ENCODE assay signal across 9 mouse cellular contexts in the genomic region with DNA sequence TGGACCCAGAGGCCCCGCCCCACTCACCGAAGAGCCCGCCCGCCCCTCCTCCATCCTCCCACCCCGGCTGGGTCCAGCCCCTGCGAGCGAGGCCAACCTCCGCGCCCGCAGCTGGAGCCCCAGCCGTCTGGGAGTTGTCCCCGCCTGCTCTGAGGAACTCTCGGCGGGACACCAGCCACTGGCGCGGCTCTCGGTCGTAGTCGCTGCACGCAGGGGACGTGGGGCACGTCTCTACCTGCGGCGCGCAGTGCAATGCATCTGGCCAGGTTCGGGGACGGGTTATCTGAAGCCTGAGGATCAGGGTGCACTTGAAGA. TPM values are rescaled to one million over a fixed set of nuclear protein-coding genes. Genes with fewer than 3 reads are reported as not detected.
A peak's percentile ranks its signal among the peaks of the same experiment; 100 is the strongest.
DNase-seq lines count a peak whose midpoint lies in the region; ATAC-seq and TF ChIP-seq lines count a peak whose summit lies in the region.
"Had no signal": no experiment of that assay in that cellular context is flagged by ENCODE, and none has a peak within 500 bp of the region (broad histone marks: within the 10 kb centered on the region; RNA-seq: fewer than 3 reads in every experiment).

No protein-coding gene starts in this region.

- H3K4me2 ChIP-seq in intestine, embryonic 16.5 days (ENCODE audit: low read depth, low read length): peak overlapping the region; percentile 88

- H3K27ac ChIP-seq in cortical plate, adult 2 months (ENCODE audit: insufficient read depth, low read length): no peak overlapping the region
- H3K27ac ChIP-seq in intestine, embryonic 16.5 days (ENCODE audit: low read length): peak overlapping the region; percentile 90
- H3K27ac ChIP-seq in olfactory bulb, adult 2 months (ENCODE audit: insufficient read depth, low read depth, low read length): no peak overlapping the region

- peak; percentile 39; the same call in 1 of the 2 replicates for ATAC-seq in frontal cortex, adult (ENCODE audit: low TSS enrichment)
- peak; percentile 56 for ATAC-seq in granulocyte monocyte progenitor cell, adult 5-6 weeks (replicated peaks; ENCODE audit: poor library complexity, severe bottlenecking)
- peak; percentile 91 for ATAC-seq in intestine, embryonic 16.5 days

- no peaks in the 10 kb centered on the region for H3K9me3 ChIP-seq in intestine, embryonic 16.5 days (ENCODE audit: control insufficient read depth, low read length)

- no peak for DNase-seq in frontal cortex, postnatal 25 days (ENCODE audit: low spot score in 2 of 2)
- DNase-seq in lung, adult 18-20 months: peak; percentile 90 to 92
- DNase-seq in right cerebral cortex, postnatal 25 days: no peak

- peaks cover 24% of the 10 kb centered on the region for H3K27me3 ChIP-seq in intestine, embryonic 16.5 days (replicated peaks; ENCODE audit: control insufficient read depth, insufficient read depth, low read length)

- under 1% methylated on average over 21 of the region's 27 CpGs for WGBS in intestine, embryonic 16.5 days
- WGBS in olfactory bulb, adult 2 months: 0% methylated on average over 27 of the region's 27 CpGs

- no peaks in the 10 kb centered on the region for H3K4me1 ChIP-seq in cortical plate, adult 2 months (ENCODE audit: control insufficient read depth, insufficient read depth, low read length)
- peaks cover 11% of the 10 kb centered on the region; the same call in 1 of the 2 replicates for H3K4me1 ChIP-seq in intestine, embryonic 16.5 days (ENCODE audit: control insufficient read depth, insufficient read depth, low read length)
- peaks cover 28% of the 10 kb centered on the region for H3K4me1 ChIP-seq in olfactory bulb, adult 2 months (ENCODE audit: control insufficient read depth, insufficient read depth, low read length)

- no peak for TF ChIP-seq CTCF in cortical plate, adult 2 months (IDR thresholded peaks at IDR 0.05; ENCODE audit: extremely low read depth, insufficient read depth, low read length)
- no peak for TF ChIP-seq CTCF in olfactory bulb, adult 2 months (IDR thresholded peaks at IDR 0.05; ENCODE audit: insufficient read depth, low read depth, low read length)

- H3K4me3 ChIP-seq in cortical plate, adult 2 months (ENCODE audit: insufficient read depth, low read length): peak overlapping the region; percentile 21
- H3K4me3 ChIP-seq in intestine, embryonic 16.5 days (ENCODE audit: low read length): peak overlapping the region; percentile 66
- H3K4me3 ChIP-seq in olfactory bulb, adult 2 months (ENCODE audit: insufficient read depth, low read depth, low read length): peak overlapping the region; percentile 48

- peak overlapping the region; percentile 69 for H3K9ac ChIP-seq in intestine, embryonic 16.5 days (ENCODE audit: low read depth, low read length)

- no peaks in the 10 kb centered on the region for H3K36me3 ChIP-seq in intestine, embryonic 16.5 days (ENCODE audit: control insufficient read depth, insufficient read depth, low read length)

- TF ChIP-seq POLR2A in cortical plate, adult 2 months (IDR thresholded peaks at IDR 0.05; ENCODE audit: extremely low read depth, insufficient read depth, low read length): no peak
- TF ChIP-seq POLR2A in olfactory bulb, adult 2 months (IDR thresholded peaks at IDR 0.05; ENCODE audit: insufficient read depth, low read depth, low read length): no peak

RNA-seq across cellular contexts. Expression of a gene that starts 3.2 kb away (rescaled TPM):
- 6.9 and 7.7 TPM in 2 replicates for polyA plus RNA-seq in cortical plate, adult 2 months (2012; rRNA removed)
- not detected in 2 replicates for total RNA-seq in granulocyte monocyte progenitor cell, adult 5-6 weeks (2014; fragmentation: Nextera tagmentation)
- total RNA-seq in granulocyte monocyte progenitor cell, adult 5-6 weeks (2017): not detected in 2 replicates
- polyA plus RNA-seq in intestine, embryonic 16.5 days (2015; fragmentation: Nextera tagmentation; extraction: Ambion mirVana): 67.2 and 75.2 TPM in 2 replicates
- not detected in 2 replicates for polyA plus RNA-seq in olfactory bulb, adult 2 months (2012; ENCODE audit: insufficient read depth, insufficient read length, low replicate concordance, missing spikeins)
- polyA plus RNA-seq: C2C12 had no signal

RNA-seq across cellular contexts. Expression of a gene that starts 8.1 kb away (rescaled TPM):
- not detected in 2 replicates for polyA plus RNA-seq in cortical plate, adult 2 months (2012; rRNA removed)
- not detected in 2 replicates for total RNA-seq in granulocyte monocyte progenitor cell, adult 5-6 weeks (2014; fragmentation: Nextera tagmentation)
- total RNA-seq in granulocyte monocyte progenitor cell, adult 5-6 weeks (2017): not detected in 2 replicates
- polyA plus RNA-seq in intestine, embryonic 16.5 days (2015; fragmentation: Nextera tagmentation; extraction: Ambion mirVana): 0.21 TPM in 1 of 2 replicates, not detected in the other
- not detected in 2 replicates for polyA plus RNA-seq in olfactory bulb, adult 2 months (2012; ENCODE audit: insufficient read depth, insufficient read length, low replicate concordance, missing spikeins)
- polyA plus RNA-seq: C2C12 had no signal

Comparison
In these comparisons a context has a peak if more than half of its experiments do, and no peak if none do; other contexts are left out.
1. ATAC-seq: peak in every context shown above with its lines; median percentile 91 in intestine, embryonic 16.5 days; 56 in granulocyte monocyte progenitor cell, adult 5-6 weeks; 39 in frontal cortex, adult.
2. DNase-seq: peak in lung, adult 18-20 months (2 of 2); none in frontal cortex, postnatal 25 days (0 of 2) and right cerebral cortex, postnatal 25 days (single experiment).
3. Peak in every context shown above with its lines, with median percentiles within 50 percentile points of each other: H3K4me3 ChIP-seq.